Mouse (Mus musculus) cortical plate, adult 2 months (tissue): ENCODE results near the gene Sebox.

Experiments
- CTCF ChIP-seq: fragments of 200-500 bp; IDR thresholded peaks from 2 replicates; pipeline ENCODE4 v1.5.1; 2011; ENCODE audit warnings: mild to moderate bottlenecking, control low read depth, low read length; ENCODE audit not compliant: insufficient read depth; ENCODE audit errors: extremely low read depth
- POLR2A ChIP-seq: fragments of 200-500 bp; IDR thresholded peaks from 2 replicates; pipeline ENCODE4 v1.6.1; 2011; ENCODE audit warnings: mild to moderate bottlenecking, low read length, control low read depth; ENCODE audit not compliant: insufficient read depth; ENCODE audit errors: extremely low read depth

DNA sequence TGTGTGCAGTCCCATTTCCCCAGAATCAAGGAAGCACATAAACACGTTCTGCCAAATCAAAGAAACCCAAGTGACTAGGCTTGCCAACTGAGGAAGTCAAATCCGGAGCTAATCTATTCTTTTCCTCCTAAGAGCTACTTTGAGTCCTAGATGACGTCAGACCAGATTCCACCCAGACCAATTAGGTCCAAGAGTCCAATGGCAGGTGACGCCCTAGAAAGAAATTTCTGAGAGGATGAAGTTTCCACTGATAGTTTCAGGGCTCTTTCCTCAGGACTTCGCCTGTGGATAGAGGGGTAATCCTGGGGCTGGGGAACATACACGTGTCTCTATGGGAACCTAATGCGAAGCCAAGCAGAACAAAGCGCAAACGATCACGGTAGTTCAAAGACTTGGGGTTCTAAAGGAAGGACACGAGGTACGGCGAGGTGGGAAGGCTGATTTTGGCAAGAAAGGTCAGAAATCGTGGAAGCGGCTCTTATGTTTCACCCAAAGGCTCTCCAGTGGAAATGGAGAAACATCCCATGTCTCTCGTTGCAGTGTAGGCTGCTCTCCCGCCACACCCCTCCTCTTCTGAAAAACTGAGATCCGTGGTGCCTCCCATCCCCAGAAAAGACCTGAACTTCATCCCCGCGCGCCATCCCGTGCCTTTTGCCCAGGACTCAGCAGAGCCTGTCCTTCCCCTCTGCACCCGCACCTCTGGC, 32.3 kb downstream of the Sebox start:
- TF ChIP-seq CTCF (no peak), POLR2A (no peak)
